Mouse (Mus musculus): Measurements from ENCODE around the gene Klhl23.

- TF ChIP-seq EP300 (IDR thresholded peaks at IDR 0.05; ENCODE audit: insufficient read depth, low read depth, low read length) (no peak), CTCF (IDR thresholded peaks at IDR 0.05; ENCODE audit: low read depth, low read length) (no peak), POLR2A (IDR thresholded peaks at IDR 0.05; ENCODE audit: insufficient read depth, low read length) (no peak)
Measured at GRCm38 (mm10) chr2:69885050-69885449, 63.3 kb downstream of the Klhl23 start.
